28 mouse cellular contexts compared by ENCODE assay signal in the genomic region with DNA sequence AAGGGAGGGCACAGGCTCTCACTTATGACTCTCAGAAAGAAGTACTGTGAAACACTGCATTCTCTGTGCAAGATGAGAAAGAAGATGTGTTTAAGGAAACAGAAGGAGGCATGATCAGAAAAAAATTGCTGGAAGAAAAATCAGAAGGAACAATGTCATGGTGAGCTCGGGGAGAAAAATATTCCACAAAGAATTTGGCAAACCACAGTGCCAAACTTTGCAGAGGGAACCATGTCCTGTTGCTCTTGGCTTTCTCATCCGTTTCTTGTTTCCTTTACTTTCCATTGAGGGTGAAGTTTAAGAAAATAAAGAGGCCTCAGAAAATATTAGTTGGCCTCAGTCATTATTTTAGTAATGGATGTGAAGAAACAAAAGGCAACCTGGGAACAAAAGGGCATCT.
A peak's percentile ranks its signal among the peaks of the same experiment; 100 is the strongest.
DNase-seq lines count a peak whose midpoint lies in the region; ATAC-seq and TF ChIP-seq lines count a peak whose summit lies in the region.
"Had no signal": no experiment of that assay in that cellular context is flagged by ENCODE, and none has a peak within 500 bp of the region (broad histone marks: within the 10 kb centered on the region; RNA-seq: fewer than 3 reads in every experiment).

No protein-coding gene starts in this region.

- no peaks in the 10 kb centered on the region for H3K27me3 ChIP-seq in heart, embryonic 12.5 days (replicated peaks)
- no peaks in the 10 kb centered on the region for H3K27me3 ChIP-seq in heart, embryonic 13.5 days (replicated peaks)
- no peaks in the 10 kb centered on the region for H3K27me3 ChIP-seq in heart, adult 2 months (ENCODE audit: control insufficient read depth, insufficient read depth, low read length)
- H3K27me3 ChIP-seq: CH12.LX; embryonic facial prominence, embryonic 12.5 days; forebrain, embryonic 12.5 days; hindbrain, embryonic 13.5 days; intestine, embryonic 15.5 days; kidney, embryonic 15.5 days had no signal

- H3K9ac ChIP-seq in heart, embryonic 12.5 days, result no peak overlapping the region
- no peak overlapping the region for H3K9ac ChIP-seq in heart, embryonic 13.5 days
- H3K9ac ChIP-seq in heart, adult 2 months (ENCODE audit: low read depth, low read length), result no peak overlapping the region
- H3K9ac ChIP-seq: embryonic facial prominence, embryonic 12.5 days; forebrain, embryonic 12.5 days; hindbrain, embryonic 13.5 days; intestine, embryonic 15.5 days; kidney, embryonic 15.5 days had no signal

- TF ChIP-seq EP300 in heart, adult 2 months (IDR thresholded peaks at IDR 0.05; ENCODE audit: insufficient read depth, low read depth, low read length), result no peak

- no peak overlapping the region for H3K4me3 ChIP-seq in heart, embryonic 12.5 days
- no peak overlapping the region for H3K4me3 ChIP-seq in heart, embryonic 13.5 days
- H3K4me3 ChIP-seq in heart, adult 2 months, result no peak overlapping the region
- H3K4me3 ChIP-seq: embryonic facial prominence, embryonic 12.5 days; erythroblast, embryonic 14.5 days; forebrain, embryonic 12.5 days; hindbrain, embryonic 10.5 days; hindbrain, embryonic 13.5 days; intestine, embryonic 15.5 days; kidney, embryonic 15.5 days had no signal

- WGBS in heart, embryonic 12.5 days, result 44% methylated on average over 2 of the region's 2 CpGs
- 39% methylated on average over 2 of the region's 2 CpGs for WGBS in heart, embryonic 13.5 days
- WGBS in heart, adult 2 months, result 24% methylated on average over 2 of the region's 2 CpGs

- intact Hi-C loops in heart, postnatal 10 days (cut with DNase I), result no loop called here
- intact Hi-C loops in heart, adult 2 months (cut with DNase I), result no loop called here

- TF ChIP-seq CTCF in heart, adult 2 months (IDR thresholded peaks at IDR 0.05), result no peak

- H3K4me1 ChIP-seq in heart, embryonic 12.5 days (replicated peaks), result no peaks in the 10 kb centered on the region
- no peaks in the 10 kb centered on the region for H3K4me1 ChIP-seq in heart, embryonic 13.5 days
- no peaks in the 10 kb centered on the region for H3K4me1 ChIP-seq in heart, adult 2 months (ENCODE audit: control insufficient read depth, insufficient read depth, low read length)
- H3K4me1 ChIP-seq: embryonic facial prominence, embryonic 12.5 days; intestine, embryonic 15.5 days; kidney, embryonic 15.5 days had no signal

- H3K36me3 ChIP-seq in heart, embryonic 12.5 days, result no peaks in the 10 kb centered on the region
- H3K36me3 ChIP-seq in heart, embryonic 13.5 days, result no peaks in the 10 kb centered on the region
- no peaks in the 10 kb centered on the region for H3K36me3 ChIP-seq in heart, adult 2 months (ENCODE audit: control insufficient read depth, insufficient read depth, low read length)
- H3K36me3 ChIP-seq: embryonic facial prominence, embryonic 12.5 days; forebrain, embryonic 12.5 days; G1E; hindbrain, embryonic 10.5 days; hindbrain, embryonic 13.5 days; intestine, embryonic 15.5 days; kidney, embryonic 15.5 days had no signal

- H3K4me2 ChIP-seq in heart, embryonic 12.5 days, result no peak overlapping the region
- no peak overlapping the region for H3K4me2 ChIP-seq in heart, embryonic 13.5 days
- H3K4me2 ChIP-seq: embryonic facial prominence, embryonic 12.5 days; forebrain, embryonic 12.5 days; hindbrain, embryonic 13.5 days; intestine, embryonic 15.5 days; kidney, embryonic 15.5 days had no signal

- no peaks in the 10 kb centered on the region for H3K79me2 ChIP-seq in heart, adult 2 months (replicated peaks; ENCODE audit: control insufficient read depth, insufficient read depth, low read length)

- H3K27ac ChIP-seq in heart, embryonic 12.5 days (ENCODE audit: poor library complexity, severe bottlenecking), result no peak overlapping the region
- 0 out of 2 replicates have a peak overlapping the region, but pooled peaks have one; percentile 25 for H3K27ac ChIP-seq in heart, embryonic 13.5 days (replicated peaks)
- H3K27ac ChIP-seq in heart, adult 2 months, result no peak overlapping the region
- H3K27ac ChIP-seq: embryonic facial prominence, embryonic 12.5 days; forebrain, embryonic 12.5 days; hindbrain, embryonic 10.5 days; hindbrain, embryonic 13.5 days; intestine, embryonic 15.5 days; kidney, embryonic 15.5 days had no signal

- H3K9me3 ChIP-seq in heart, embryonic 12.5 days (replicated peaks), result no peaks in the 10 kb centered on the region
- no peaks in the 10 kb centered on the region for H3K9me3 ChIP-seq in heart, embryonic 13.5 days
- H3K9me3 ChIP-seq: embryonic facial prominence, embryonic 12.5 days; forebrain, embryonic 12.5 days; hindbrain, embryonic 10.5 days; hindbrain, embryonic 13.5 days; intestine, embryonic 15.5 days; kidney, embryonic 15.5 days had no signal

- DNase-seq in heart, adult 18-20 months, result peak; percentile 12 to 22
- DNase-seq in heart, postnatal 4 days, result no peak
- DNase-seq in heart, postnatal 10 days, result peak; percentile 16 to 34
- no peak for DNase-seq in heart, adult 2 months
- DNase-seq in cerebellum, adult 11 months, result no peak
- DNase-seq: adrenal gland, adult 2 months; adrenal gland, postnatal 14 days; B cell, adult 2 months; cerebellum, adult 18-20 months; cerebellum, adult 9-10 months; cerebellum, postnatal 14 days; gastrocnemius, postnatal 10 days; gastrocnemius, postnatal 36 days; kidney, adult 11 months; kidney, adult 8-10 months had no signal

- no peak for TF ChIP-seq POLR2A in heart, adult 2 months (IDR thresholded peaks at IDR 0.05; ENCODE audit: insufficient read depth, low read depth, low read length)

- no peak for ATAC-seq in heart, embryonic 12.5 days (ENCODE audit: insufficient number of reproducible peaks, low FRiP score)
- ATAC-seq in heart, embryonic 13.5 days (ENCODE audit: extremely low read depth, insufficient number of reproducible peaks, low FRiP score, low TSS enrichment), result no peak
- ATAC-seq: forebrain, embryonic 16.5 days; hindbrain, embryonic 16.5 days; intestine, embryonic 15.5 days had no signal

Comparison
In these comparisons a context has a peak if more than half of its experiments do, and no peak if none do; other contexts are left out.
1. DNase-seq: peak in heart, adult 18-20 months (2 of 2) and heart, postnatal 10 days (2 of 2); none in heart, postnatal 4 days (single experiment), heart, adult 2 months (0 of 2) and cerebellum, adult 11 months (single experiment).